Mouse (Mus musculus): ENCODE measurements at regions not wholly inside any gene's neighbourhood (a gene's known extent, or its start where the extent isn't known, plus 50 kb on each side); places are given as distances from the start of the nearest gene placed in this dataset.

DNA sequence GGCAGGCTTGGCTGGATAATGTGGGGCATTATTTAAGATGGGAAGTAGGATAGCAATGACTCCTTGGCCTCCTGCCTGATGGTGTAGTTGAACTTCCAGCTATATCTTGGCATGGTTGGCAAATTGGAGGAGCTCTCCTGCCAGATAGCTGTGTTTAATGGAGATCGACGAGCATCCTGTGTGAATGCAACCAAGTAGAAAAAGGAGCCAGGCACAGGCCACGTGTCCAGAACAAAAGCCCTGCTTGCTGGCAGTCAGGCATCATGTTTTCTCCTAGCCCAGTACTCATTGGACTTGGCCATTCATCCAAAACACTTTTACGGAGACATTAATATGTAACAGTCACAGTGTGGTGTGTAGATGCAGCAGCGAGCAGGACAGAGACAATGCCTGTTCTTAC lies 211.8 kb upstream of the 9630041A04Rik start:
- no peak for DNase-seq

DNA sequence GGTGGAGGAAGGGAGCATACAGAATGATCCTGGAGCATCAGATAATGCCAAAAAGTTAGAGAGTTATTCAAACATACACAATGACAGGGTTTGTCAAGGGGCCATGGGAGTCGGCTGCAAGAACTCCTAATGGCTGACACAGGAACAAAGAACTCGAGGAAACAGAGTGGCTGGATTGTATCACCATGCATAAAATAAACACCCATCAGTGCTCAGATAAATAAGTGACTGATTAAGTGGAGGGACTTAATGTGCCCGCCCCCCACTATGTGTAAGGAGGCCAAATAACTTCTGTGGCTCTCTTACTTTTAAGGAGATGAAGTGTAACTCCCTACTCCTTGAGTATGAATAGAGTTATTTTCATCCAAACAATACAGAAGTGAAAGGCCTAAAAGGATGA lies 220.1 kb upstream of the 9630041A04Rik start:
- DNase-seq: no peak

DNA sequence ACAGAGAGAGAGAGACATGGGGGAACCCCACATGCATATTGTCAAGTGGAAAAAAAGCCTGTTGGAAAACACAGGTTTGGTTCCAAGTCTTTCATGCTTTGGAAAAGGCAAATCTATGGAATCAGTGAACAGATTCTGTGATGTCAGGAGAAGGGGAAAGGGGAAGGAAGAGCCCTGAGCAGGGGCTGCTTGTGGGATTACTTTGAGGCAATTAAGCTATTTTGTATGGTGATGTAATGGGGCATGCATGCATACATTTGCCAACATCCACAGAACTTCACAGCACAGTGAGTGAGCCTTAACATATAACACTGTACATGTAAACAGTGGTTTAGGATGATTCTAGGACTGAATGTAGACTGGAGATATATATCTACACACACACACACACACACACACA lies 221.0 kb upstream of the 9630041A04Rik start:
- DNase-seq: no peak

DNA sequence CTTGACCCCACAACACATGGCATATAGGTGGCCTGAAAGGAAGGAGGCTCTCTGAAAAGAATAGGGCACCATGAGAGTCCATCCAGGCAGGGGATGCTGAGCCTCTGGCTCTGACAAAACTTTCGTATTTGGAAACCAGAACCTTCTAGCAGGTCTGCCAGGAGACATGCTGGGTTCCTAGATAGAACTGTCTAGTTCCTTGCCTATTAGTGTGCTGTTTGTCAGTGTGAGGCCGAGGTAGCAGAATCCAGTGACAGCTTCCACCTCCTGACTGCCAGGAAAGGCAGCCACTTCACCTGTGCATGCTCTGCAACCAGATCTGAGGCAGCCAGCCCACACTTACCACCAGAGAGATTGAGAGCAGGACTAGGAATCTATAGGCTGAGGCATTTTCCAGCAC lies 245.4 kb upstream of the 9630041A04Rik start:
- no peak for DNase-seq

DNA sequence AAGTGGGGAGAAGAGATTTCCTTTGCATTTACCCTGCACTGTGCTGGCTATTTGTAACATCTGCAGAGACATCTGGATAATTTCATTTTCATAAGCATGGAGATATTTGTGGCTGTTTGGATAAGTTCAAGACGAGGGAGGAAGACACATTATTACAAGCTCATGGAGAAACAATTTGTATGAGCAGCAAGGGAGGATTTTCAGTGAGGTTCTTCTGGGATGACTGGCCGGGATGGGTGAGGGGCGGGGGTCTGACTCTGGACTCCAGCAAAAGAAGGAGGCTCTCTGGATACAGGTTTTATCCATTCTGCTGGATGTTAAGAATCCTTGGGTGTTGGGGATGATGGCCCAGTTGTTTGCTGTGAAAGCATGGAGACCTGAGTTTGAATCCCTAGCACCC lies 246.5 kb upstream of the 9630041A04Rik start:
- no peak for DNase-seq

DNA sequence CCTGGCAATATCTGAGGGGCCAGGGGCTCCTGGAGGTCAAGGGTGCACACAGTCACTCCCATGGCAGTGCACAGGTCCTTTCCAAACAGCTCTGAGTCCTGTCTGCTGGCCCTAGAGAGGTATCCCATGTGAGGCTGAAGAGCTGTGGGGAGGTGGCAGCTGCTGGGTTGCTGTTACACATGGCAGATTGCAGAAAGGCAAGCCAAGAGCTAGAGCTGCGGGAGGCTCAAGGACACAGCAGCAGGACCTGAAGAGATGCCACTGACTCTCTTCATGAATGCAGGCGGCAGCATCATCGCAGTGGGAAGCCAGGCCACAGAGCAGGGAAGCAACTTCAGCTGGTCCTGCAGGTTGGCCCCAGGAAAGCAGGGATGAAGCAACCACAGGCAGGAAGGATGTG lies 247.7 kb upstream of the 9630041A04Rik start:
- DNase-seq: no peak

DNA sequence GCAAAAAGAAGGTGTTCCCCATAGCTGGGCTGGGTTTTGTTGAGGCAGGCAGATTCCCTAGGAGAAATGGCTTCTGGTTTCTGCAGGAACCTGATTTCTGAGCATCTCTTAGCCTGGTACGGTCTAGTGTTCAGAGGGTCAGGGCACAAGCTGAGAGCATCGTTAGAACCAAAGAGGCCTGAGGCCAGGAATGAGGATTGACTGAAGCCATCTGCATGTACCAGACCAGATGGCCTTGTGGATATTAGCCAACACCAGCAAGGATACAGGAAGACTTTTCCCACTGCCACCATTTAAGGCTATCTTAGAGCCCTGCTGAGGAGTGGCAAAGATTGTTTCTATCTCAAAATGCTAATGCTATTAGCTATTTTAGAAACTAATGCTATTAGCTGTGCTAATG lies 248.2 kb upstream of the 9630041A04Rik start:
- DNase-seq: peak; percentile 15 to 21

DNA sequence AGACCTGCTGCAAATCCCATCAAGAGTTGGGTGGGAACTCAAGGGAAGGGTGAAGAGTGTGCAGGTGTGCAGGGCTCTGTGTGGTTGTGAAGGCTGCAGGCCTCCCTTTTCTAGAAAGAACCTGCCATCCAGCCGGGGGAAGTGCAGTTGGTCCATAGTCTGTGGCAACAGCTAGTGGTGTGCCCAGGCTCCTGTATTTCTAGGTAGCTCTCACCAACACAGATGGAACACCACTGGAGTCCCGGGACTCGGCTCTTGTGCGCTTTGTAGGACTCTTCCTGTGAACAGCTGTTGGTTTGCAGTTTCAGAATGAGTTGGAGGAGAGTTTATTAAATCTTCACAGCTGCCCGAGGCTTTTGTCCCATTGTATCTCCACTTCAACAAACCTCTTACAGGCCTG lies 248.7 kb upstream of the 9630041A04Rik start:
- DNase-seq: no peak

DNA sequence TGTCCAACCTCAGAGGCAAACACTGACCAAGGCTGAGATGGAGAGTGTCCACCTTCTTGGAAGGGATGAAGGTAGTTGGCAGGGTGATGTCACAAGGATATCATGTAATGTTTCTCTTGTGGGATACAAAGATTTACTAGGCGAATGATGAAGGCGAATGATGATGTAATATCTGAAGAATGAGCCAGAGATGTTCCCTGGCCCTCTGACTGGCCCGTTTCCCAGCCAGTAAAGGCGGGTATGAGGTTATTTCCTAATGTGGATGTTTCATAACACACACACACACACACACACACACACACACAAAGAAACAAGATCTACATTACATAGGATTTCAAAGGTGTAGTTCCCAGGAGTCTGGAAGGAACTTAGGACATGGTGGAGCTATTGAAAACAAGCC lies 249.1 kb upstream of the 9630041A04Rik start:
- no peak for DNase-seq

DNA sequence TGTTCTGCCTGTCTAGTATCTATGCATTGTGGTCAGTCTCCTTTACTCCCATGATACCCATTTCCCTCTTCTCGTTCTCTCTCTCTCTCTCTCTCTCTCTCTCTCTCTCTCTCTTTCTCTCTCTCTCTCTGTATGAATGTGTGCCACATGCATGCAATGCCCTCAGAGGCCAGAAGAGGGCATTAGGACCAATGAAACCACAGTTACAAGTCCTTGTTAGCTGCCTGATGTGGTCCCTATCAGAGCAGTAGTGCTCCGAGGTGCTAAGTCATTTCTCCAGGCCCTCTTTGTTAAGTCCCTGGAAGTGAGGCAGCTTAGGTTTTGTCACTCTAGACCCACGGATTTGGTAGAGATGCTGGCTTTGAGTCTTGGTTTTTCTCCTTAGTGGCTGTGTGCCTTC lies 250.2 kb upstream of the 9630041A04Rik start:
- peak; percentile 28 to 52 for DNase-seq

DNA sequence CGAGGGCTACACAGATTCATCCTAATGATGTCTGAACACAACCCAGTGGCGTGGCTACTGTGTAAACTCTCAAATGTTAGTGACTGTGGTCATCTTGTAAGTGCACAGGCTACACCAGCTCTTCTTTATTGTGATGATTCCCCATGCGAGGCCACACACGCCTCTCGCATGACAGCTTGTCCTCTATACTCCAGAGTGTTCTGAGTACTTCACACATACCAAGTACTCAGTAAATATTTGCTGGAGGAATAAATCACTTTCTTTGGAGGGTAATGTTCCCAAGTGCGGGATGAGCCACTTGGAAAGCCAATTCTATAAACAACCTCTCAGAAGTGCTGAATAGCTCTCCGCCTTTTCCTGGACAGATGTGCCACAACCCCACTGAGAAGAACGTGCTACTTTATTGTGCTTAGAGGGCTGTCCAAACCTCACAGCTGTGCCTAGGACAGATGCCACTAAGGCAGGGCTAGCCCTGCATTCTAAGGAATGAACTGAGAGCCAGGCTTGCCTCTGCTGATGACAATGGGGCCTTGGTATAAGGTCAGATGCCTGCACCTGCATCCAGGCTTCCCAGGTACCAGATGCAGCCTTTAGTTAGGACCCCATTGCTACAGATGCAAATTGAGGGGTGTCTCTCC lies 250.7 kb upstream of the 9630041A04Rik start:
- DNase-seq: no peak

DNA sequence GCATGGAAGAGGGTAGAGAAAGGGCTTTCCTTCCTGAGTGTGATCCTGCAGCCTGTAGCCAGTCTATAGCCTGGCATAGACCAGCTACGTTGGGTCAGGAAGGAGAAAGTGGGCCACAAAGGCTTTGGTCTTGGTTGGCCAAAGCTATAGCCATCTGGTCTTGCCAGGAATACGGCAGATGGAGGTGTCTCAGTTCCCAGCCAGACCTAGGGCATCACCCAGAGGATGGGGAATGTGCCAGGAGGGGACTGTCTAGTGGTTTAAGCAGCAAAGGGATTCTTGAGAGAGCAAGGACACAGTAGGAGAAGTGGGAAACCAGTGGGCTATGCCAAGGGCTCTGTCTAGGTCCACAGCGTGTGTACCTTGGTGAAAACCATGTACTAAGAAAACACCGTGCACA lies 251.3 kb upstream of the 9630041A04Rik start:
- no peak for DNase-seq

DNA sequence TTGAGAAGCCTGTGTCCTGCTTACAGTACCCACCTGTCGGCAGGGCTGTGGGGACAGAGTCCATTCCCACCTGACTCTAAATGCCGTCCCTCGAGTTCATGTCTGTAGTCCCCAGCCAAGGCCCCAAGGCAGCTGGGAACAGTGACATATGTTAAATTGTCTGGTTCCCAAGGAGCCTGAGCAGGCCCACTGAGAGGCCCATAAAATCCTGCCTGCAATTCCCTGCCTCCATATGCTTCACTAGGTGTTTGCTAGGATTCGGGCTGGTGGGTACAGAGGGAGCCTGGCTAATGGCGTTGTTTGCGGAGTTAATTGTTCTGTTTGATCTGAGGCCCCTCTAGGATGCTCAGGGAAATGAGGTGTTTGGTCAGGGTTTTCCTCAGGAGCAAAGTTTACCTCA lies 258.8 kb upstream of the 9630041A04Rik start:
- no peak for DNase-seq

DNA sequence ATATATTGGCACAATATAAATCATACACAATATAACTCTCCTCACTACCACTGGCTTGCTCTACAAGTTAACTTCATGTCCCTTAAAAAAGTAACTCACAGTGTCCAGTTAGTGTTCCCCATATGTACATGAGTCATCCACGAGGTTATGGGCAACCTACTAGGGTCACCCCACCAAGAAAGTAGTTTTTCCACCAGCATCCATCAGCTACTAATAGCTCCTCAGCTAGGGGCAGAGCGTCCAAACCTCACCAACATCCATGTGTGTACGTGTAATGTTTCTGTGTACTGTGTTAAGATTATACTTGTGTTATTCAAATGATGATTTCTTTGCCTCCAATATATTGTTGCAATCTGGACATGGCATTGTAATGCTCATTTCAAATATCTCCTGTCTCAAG lies 264.7 kb upstream of the 9630041A04Rik start:
- no peak for DNase-seq

DNA sequence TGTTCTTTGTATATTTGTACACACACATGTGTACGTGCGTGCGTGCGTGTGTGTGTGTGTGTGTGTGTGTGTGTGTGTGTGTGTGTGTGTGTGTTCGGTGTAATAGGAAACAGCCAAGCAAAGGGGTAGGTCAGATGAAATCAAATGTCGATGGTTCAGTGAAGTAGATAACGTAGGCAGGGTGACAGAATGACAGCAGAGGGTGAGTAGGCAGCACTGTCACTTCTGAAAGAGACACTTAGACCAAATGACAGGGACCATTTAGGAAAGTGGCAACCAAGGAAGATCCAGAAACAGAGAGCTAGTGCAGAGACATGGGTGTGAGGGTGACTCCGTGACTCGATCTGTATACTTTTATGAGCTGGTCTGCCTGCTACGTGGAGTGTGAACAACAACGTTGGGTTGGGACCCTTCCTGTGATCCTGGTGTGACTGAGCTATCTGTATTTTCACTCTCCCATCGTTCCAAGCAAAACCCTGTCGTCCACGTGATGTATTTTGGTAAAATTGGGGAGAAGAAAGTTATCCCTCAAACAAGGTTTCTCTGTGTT lies 266.5 kb upstream of the 9630041A04Rik start:
- DNase-seq: no peak

DNA sequence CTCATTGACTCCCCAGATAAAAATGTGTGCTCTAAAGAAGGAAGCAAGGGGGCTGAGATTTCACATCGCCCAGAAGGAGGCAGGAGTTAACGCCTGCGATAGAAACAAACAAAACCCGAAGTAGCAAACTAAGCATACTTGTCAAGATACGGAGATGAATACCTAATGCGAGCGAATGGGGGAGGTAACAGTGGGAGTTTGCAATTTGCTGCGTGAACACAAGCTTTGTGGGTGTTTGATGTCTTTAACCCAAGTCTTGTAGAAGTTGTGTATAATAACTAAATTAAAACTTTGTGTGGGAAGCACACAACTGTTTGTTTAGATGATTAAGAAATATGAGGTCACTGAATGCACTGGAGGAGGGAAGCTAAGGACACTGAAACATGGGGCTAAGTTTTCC lies 269.0 kb upstream of the 9630041A04Rik start:
- no peak for DNase-seq

DNA sequence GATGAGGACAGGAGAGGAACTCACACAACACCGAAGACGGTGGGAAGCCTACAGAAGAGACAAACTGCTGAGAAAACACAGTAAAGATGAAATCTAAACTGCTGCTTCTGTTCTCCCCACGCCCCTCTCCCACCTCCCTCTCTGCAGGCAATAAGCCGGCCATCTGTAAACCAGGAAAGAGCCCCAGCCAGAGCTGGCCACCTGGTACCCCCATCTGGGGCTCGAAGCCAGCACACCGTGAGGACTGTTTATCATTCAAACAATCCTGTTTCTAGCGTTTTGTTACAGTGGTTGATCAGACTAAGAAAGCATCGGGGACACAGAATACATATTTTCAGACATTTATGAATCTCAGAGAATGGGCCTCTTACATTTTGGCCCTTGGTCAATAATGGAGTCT lies 270.0 kb upstream of the 9630041A04Rik start:
- DNase-seq: no peak

DNA sequence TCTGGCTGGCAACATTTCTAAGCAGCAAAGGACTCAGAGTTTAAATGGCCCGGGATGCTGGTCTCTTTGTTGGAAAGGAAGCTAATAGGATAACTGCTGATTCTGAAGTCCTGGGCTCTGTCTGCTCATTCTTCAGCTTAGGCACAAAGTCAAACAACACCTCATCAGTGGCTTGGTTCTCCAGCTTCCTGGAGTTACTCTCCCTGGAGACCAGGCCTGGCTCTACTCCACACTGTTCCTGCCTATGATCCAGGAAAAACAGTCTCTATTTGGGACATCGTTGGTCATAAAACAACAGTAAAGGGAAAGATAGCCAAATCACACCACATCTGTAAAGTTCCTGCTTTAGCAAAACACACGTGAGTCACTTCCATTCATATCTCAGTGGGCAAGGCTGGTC lies 271.3 kb upstream of the 9630041A04Rik start:
- peak; percentile 69 to 72 for DNase-seq

DNA sequence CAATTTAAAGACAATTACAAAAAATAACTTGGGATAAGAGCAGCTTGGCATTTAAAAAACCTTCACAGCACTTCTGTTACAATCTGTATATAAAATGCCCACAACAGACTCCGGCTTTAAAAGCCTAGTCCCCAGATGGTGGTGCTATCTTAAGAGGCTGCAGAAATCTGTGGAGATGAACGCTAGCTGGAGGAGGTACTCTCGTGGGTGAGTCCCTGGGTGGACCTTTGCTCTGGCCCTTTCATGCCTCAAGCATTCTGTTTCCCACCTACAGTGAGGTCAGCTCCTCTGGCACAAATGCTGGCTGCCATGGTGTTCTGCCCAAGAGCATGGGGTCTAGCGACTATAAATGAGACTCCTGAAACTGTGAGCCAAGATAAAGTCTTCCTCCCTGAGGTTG lies 280.6 kb upstream of the 9630041A04Rik start:
- DNase-seq: no peak

DNA sequence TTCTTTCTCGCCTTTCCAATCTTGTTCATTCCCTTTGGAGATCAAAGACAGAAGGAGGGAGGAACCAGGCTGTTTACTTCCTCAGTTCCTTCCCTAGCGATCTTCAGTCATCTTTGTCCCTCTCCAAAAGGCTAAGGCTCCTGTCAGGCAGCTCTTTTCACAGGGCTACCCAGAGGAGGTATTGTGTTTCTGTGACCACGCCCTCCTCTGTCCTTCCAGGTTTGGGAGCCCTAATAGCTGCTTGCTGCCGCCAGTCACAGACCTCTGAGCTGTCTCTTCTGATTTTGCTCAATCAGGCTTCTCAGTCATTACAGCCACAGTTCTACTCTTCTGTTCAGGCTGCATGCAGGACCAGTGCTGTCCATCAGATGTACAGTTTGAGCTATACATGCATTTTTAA lies 290.9 kb upstream of the 9630041A04Rik start:
- no peak for DNase-seq

DNA sequence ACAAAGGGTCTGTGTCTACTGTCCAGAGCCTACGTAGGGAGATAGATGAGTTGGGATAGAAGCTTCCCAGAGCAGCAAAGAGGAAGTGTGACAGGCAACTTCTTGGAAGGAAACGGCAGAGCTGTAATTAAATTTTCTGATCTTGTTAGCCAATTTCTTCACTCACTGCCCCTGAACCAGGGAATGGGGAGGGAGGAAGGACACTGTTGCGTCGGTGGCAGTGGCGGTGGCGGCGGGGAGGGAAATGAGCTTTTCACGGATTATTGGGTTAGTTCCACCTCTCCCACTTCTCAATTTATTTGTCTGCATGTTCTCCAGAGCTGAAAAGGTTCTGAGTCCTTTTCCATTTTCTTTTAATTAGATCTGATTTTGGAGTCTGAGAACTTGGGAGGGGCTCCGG lies 298.4 kb upstream of the 9630041A04Rik start:
- peak; percentile 8 to 14 for DNase-seq

DNA sequence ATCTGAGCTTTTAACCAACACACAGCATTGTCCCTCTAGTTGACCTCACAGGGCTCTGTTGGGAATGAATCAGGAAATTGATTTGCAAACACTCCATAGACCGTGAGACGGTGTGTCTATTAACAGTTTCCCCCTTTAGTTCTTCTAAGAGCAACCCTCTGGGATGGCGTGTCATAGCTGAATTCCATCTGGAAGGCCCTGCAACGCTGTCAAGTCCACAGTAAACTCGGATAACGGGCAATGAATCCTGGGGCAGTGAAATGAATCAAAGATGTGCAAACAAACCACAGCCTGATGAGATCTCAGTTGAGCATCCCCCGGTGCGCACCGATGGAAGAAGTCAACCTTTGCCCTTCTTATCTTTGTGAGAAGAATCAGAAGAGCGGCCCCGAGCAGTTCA lies 302.3 kb upstream of the 9630041A04Rik start:
- no peak for DNase-seq

DNA sequence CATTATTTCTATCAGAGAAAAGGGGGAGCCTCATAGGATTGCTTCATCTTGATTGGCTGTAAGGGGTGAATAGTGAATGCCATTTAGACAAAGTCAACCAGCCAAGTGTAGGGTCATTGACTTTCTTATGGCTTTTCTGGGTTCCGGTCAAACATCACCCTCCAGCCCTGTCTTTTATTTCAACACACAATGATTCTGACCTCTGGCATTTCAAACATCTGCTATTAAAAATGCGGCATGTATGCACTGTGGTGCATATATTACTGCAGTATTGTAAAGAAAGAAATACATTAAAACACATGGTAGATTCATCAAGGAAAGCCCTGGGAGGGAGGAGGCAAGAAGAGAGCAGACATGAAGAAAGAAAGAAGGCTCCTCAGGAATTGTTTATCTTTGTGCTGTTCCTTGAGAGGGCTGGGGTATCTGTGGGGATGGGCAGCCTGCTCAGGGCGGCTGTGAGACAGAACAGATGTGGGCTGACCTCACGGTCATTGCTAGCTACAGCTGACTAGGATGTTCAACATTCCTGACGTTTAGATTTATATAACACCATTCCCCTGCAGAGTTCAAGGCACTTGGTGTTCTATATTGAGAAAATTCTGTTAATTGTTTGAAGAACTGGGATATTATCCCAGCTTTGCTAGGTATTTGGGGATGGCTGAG lies 303.5 kb upstream of the Ppp2r3a start:
- peak; percentile 46 to 47 for DNase-seq

DNA sequence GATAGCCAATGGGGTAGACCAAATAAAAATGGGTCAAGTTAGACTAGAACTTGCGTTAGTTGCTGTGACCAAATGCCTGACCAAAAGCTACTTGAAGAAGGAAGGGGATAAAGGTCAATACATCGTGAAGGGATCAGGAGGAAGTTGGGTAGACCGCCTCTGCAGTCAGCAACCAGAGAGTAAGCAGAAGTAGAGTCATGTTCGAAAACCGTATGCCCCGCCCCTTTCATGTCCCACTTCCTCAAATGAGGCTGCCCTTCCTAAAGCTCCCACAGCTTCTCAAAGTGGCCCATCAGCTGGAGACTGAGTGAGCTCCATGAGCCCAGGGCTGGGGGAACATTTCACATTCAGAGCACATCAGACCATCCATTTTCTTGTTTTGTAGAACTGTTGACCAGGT lies 301.2 kb upstream of the Ppp2r3a start:
- DNase-seq: no peak

DNA sequence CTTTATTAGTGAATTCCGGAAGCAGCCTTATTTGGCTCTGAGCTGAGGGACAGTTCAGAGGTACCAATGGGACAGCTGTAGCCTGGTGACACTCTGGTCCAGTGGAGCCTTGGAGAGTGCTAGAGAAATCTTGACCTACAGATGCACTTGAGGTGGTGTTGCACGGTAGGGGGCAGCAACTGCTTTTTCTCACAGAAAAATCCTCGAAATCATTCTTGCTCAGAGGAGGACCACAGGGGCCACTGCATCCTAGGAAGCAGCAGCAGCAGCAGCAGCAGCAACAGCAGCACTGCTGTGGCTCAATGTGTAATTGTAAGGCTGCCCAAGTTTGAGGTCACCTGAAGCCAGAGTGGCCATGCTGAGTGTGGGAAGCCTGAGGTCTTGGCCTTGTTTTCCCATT lies 299.7 kb upstream of the Ppp2r3a start:
- DNase-seq: no peak
